Mouse (Mus musculus) adrenal gland, adult 2 months (tissue): Measurements from ENCODE around the gene Sept14. TPM values are rescaled to one million over a fixed set of nuclear protein-coding genes. Genes with fewer than 3 reads are reported as not detected.
"Not testable (repeated sequence)": the region's sequence is repeated elsewhere in the genome, so short reads cannot be mapped to it uniquely, and the experiment has no call there.

ENCODE experiments used
- DNase-seq: peaks from one replicate; pipeline ENCODE4 v3.0.0; 2021
- long read RNA-seq: library from polyadenylated mRNA; stranded (forward); transcript quantifications from one replicate; pipeline ENCODE4 v2.0.0, GENCODE M21; 2021
- polyA plus RNA-seq: library from polyadenylated mRNA; depleted of rRNA; stranded (reverse); fragments of >200 nt; gene quantifications from 2 replicates; pipeline ENCODE4 v1.2.3, GENCODE M21; 2012; rRNA removed
- total RNA-seq, 2 experiments: library from RNA; stranded (reverse); gene quantifications; 2 replicates each; pipeline ENCODE4 v1.2.3; 2021

Sept14 gene
- under 1 TPM in 1 of 2 experiments, not detected in 1; 0.46 TPM for total RNA-seq
- polyA plus RNA-seq: not detected in 2 replicates
- long read RNA-seq: 0 reads

GRCm38 (mm10) chr5:129708412-129708811, at the start of gene Sept14:
Gene Sept14, minus strand, starts transcription at chr5:129708512.
- no peak for DNase-seq

GRCm38 (mm10) chr5:129756886-129757285, 48.6 kb upstream of the Sept14 start:
- DNase-seq: no peak

GRCm38 (mm10) chr5:129744050-129744449, 35.7 kb upstream of the Sept14 start:
- DNase-seq: no peak

GRCm38 (mm10) chr5:129742903-129743488, 34.7 kb upstream of the Sept14 start:
- DNase-seq: no peak

GRCm38 (mm10) chr5:129740976-129741375, 32.7 kb upstream of the Sept14 start:
- DNase-seq: peak; percentile 23

- no peak for DNase-seq
Observed at GRCm38 (mm10) chr5:129731021-129731420, 22.7 kb upstream of the Sept14 start.

GRCm38 (mm10) chr5:129730344-129730743, 22.0 kb upstream of the Sept14 start:
- DNase-seq: peak; percentile 76

GRCm38 (mm10) chr5:129729286-129729685, 21.0 kb upstream of the Sept14 start:
- no peak for DNase-seq

- DNase-seq: no peak
Observed at GRCm38 (mm10) chr5:129726784-129727183, 18.5 kb upstream of the Sept14 start.

- DNase-seq: peak; percentile 16
Observed at GRCm38 (mm10) chr5:129725774-129726392, 17.6 kb upstream of the Sept14 start.

- DNase-seq: peak; percentile 96
Observed at GRCm38 (mm10) chr5:129724834-129725773, 16.8 kb upstream of the Sept14 start, which contains the start of gene Nipsnap2. Gene Nipsnap2, plus strand, starts transcription at chr5:129725063.

- DNase-seq: no peak
Observed at GRCm38 (mm10) chr5:129724268-129724667, 16.0 kb upstream of the Sept14 start.

GRCm38 (mm10) chr5:129720176-129720575, 11.9 kb upstream of the Sept14 start:
- DNase-seq: no peak

GRCm38 (mm10) chr5:129717016-129717415, 8.7 kb upstream of the Sept14 start:
- DNase-seq: no peak

- DNase-seq: peak; percentile 95
Observed at GRCm38 (mm10) chr5:129715326-129715861, 7.1 kb upstream of the Sept14 start, which contains the start of gene Mrps17. Gene Mrps17, plus strand, starts transcription at chr5:129715497.

- peak; percentile 20 for DNase-seq
Observed at GRCm38 (mm10) chr5:129703368-129703767, 4.9 kb downstream of the Sept14 start.

GRCm38 (mm10) chr5:129701706-129702105, 6.6 kb downstream of the Sept14 start:
- DNase-seq: peak; percentile 60

- no peak for DNase-seq
Observed at GRCm38 (mm10) chr5:129700506-129700905, 7.8 kb downstream of the Sept14 start.

- no peak for DNase-seq
Observed at GRCm38 (mm10) chr5:129690528-129690927, 17.8 kb downstream of the Sept14 start.

- DNase-seq: peak; percentile 81
Observed at GRCm38 (mm10) chr5:129687621-129688020, 20.7 kb downstream of the Sept14 start.

GRCm38 (mm10) chr5:129685141-129685540, 23.2 kb downstream of the Sept14 start:
- not testable (repeated sequence) for DNase-seq

- peak; percentile 86 for DNase-seq
Observed at GRCm38 (mm10) chr5:129670036-129670458, 38.3 kb downstream of the Sept14 start, which contains the start of gene Zfp11. Gene Zfp11, minus strand, starts transcription at chr5:129670099.
